Mouse (Mus musculus): ENCODE measurements around the gene Snrpb2. TPM values are rescaled to one million over a fixed set of nuclear protein-coding genes. Genes with fewer than 3 reads are reported as not detected.

Snrpb2 gene
- total and polyA plus RNA-seq, 2 experiments from 2014 or later = 38.6 to 59.2 TPM

GRCm38 (mm10) chr2:143093726-143094125 is 30.9 kb downstream of the Snrpb2 start:
- Histone ChIP-seq H3K9ac (no peak overlapping the region), H3K4me2 (ENCODE audit: low read depth) (no peak overlapping the region), H3K4me1 (ENCODE audit: insufficient read depth) (no peaks in the 10 kb centered on the region; the same call in 1 of the 2 replicates), H3K36me3 (ENCODE audit: insufficient read depth) (no peaks in the 10 kb centered on the region), H3K9me3 (ENCODE audit: low read length) (no peaks in the 10 kb centered on the region), H3K27ac (ENCODE audit: low read depth, low read length) (peak overlapping the region; percentile 37; the same call in 1 of the 2 replicates), H3K27me3 (ENCODE audit: insufficient read depth, low read length) (no peaks in the 10 kb centered on the region), H3K4me3 (ENCODE audit: low read depth, low read length) (no peak overlapping the region)
- 28% methylated on average over 6 of the region's 6 CpGs for WGBS
- ATAC-seq (peak; percentile 97), DNase-seq (peak; percentile 91)
- peak; percentile 88 for TF ChIP-seq CTCF (IDR thresholded peaks at IDR 0.05; ENCODE audit: low read depth)

- TF ChIP-seq CTCF (IDR thresholded peaks at IDR 0.05; ENCODE audit: low read depth) = no peak
- DNase-seq (peak; percentile 19), ATAC-seq (no peak)
- Histone ChIP-seq H3K4me1 (ENCODE audit: insufficient read depth) (no peaks in the 10 kb centered on the region; the same call in 1 of the 2 replicates), H3K9me3 (ENCODE audit: low read length) (no peaks in the 10 kb centered on the region), H3K36me3 (ENCODE audit: insufficient read depth) (no peaks in the 10 kb centered on the region), H3K4me2 (ENCODE audit: low read depth) (no peak overlapping the region), H3K27ac (ENCODE audit: low read depth, low read length) (no peak overlapping the region), H3K27me3 (ENCODE audit: insufficient read depth, low read length) (no peaks in the 10 kb centered on the region), H3K4me3 (ENCODE audit: low read depth, low read length) (no peak overlapping the region), H3K9ac (no peak overlapping the region)
- WGBS = 62% methylated on average over 6 of the region's 6 CpGs
Measured at GRCm38 (mm10) chr2:143094761-143095160, 31.9 kb downstream of the Snrpb2 start.

GRCm38 (mm10) chr2:143097170-143097569 is 34.3 kb downstream of the Snrpb2 start:
- Histone ChIP-seq H3K4me1 (ENCODE audit: insufficient read depth) (no peaks in the 10 kb centered on the region; the same call in 1 of the 2 replicates), H3K36me3 (ENCODE audit: insufficient read depth) (no peaks in the 10 kb centered on the region), H3K4me3 (ENCODE audit: low read depth, low read length) (no peak overlapping the region), H3K27ac (ENCODE audit: low read depth, low read length) (no peak overlapping the region), H3K9ac (no peak overlapping the region), H3K4me2 (ENCODE audit: low read depth) (no peak overlapping the region), H3K27me3 (ENCODE audit: insufficient read depth, low read length) (no peaks in the 10 kb centered on the region), H3K9me3 (ENCODE audit: low read length) (no peaks in the 10 kb centered on the region)
- DNase-seq (no peak), ATAC-seq (no peak)
- no peak for TF ChIP-seq CTCF (IDR thresholded peaks at IDR 0.05; ENCODE audit: low read depth)
- WGBS = 88% methylated on average over 1 of the region's 1 CpGs

GRCm38 (mm10) chr2:143113859-143114258 is 51.0 kb downstream of the Snrpb2 start:
- Histone ChIP-seq H3K9me3 (ENCODE audit: low read length) (no peaks in the 10 kb centered on the region), H3K36me3 (ENCODE audit: insufficient read depth) (no peaks in the 10 kb centered on the region), H3K4me2 (ENCODE audit: low read depth) (no peak overlapping the region), H3K4me3 (ENCODE audit: low read depth, low read length) (no peak overlapping the region), H3K27ac (ENCODE audit: low read depth, low read length) (no peak overlapping the region), H3K4me1 (ENCODE audit: insufficient read depth) (no peaks in the 10 kb centered on the region; the same call in 1 of the 2 replicates), H3K27me3 (ENCODE audit: insufficient read depth, low read length) (no peaks in the 10 kb centered on the region), H3K9ac (no peak overlapping the region)
- WGBS = 78% methylated on average over 1 of the region's 1 CpGs
- DNase-seq (peak; percentile 86), ATAC-seq (peak; percentile 65)
- TF ChIP-seq CTCF (IDR thresholded peaks at IDR 0.05; ENCODE audit: low read depth) = peak; percentile 75

- H3K4me1 ChIP-seq (ENCODE audit: insufficient read depth) = no peaks in the 10 kb centered on the region; the same call in 1 of the 2 replicates
- H3K27me3 ChIP-seq (ENCODE audit: insufficient read depth, low read length) = no peaks in the 10 kb centered on the region
- WGBS = 49% methylated on average over 4 of the region's 4 CpGs
- H3K4me2 ChIP-seq (ENCODE audit: low read depth) = no peak overlapping the region
- ATAC-seq (peak; percentile 42; the same call in 1 of the 2 replicates), DNase-seq (peak; percentile 60)
- TF ChIP-seq CTCF (IDR thresholded peaks at IDR 0.05; ENCODE audit: low read depth) = no peak
- no peaks in the 10 kb centered on the region for H3K9me3 ChIP-seq (ENCODE audit: low read length)
- no peak overlapping the region for H3K4me3 ChIP-seq (ENCODE audit: low read depth, low read length)
- no peaks in the 10 kb centered on the region for H3K36me3 ChIP-seq (ENCODE audit: insufficient read depth)
- H3K27ac ChIP-seq (ENCODE audit: low read depth, low read length) = no peak overlapping the region
- H3K9ac ChIP-seq = no peak overlapping the region
Measured at GRCm38 (mm10) chr2:143114716-143115115, 51.9 kb downstream of the Snrpb2 start.

- Histone ChIP-seq H3K27ac (ENCODE audit: low read depth, low read length) (no peak overlapping the region), H3K4me1 (ENCODE audit: insufficient read depth) (no peaks in the 10 kb centered on the region; the same call in 1 of the 2 replicates), H3K9ac (no peak overlapping the region), H3K36me3 (ENCODE audit: insufficient read depth) (no peaks in the 10 kb centered on the region), H3K9me3 (ENCODE audit: low read length) (no peaks in the 10 kb centered on the region), H3K4me3 (ENCODE audit: low read depth, low read length) (no peak overlapping the region), H3K4me2 (ENCODE audit: low read depth) (no peak overlapping the region), H3K27me3 (ENCODE audit: insufficient read depth, low read length) (no peaks in the 10 kb centered on the region)
- 0 out of 2 replicates have a peak, but pooled peaks have one; percentile 14 for ATAC-seq
- WGBS = 62% methylated on average over 3 of the region's 3 CpGs
- DNase-seq = peak; percentile 66
- TF ChIP-seq CTCF (IDR thresholded peaks at IDR 0.05; ENCODE audit: low read depth) = peak; percentile 61
Measured at GRCm38 (mm10) chr2:143117453-143117852, 54.6 kb downstream of the Snrpb2 start.

GRCm38 (mm10) chr2:143118221-143118620 is 55.4 kb downstream of the Snrpb2 start:
- no peak for DNase-seq
- Histone ChIP-seq H3K36me3 (ENCODE audit: insufficient read depth) (no peaks in the 10 kb centered on the region), H3K4me3 (ENCODE audit: low read depth, low read length) (no peak overlapping the region), H3K4me1 (ENCODE audit: insufficient read depth) (no peaks in the 10 kb centered on the region; the same call in 1 of the 2 replicates), H3K4me2 (ENCODE audit: low read depth) (no peak overlapping the region), H3K27me3 (ENCODE audit: insufficient read depth, low read length) (no peaks in the 10 kb centered on the region), H3K9ac (no peak overlapping the region), H3K9me3 (ENCODE audit: low read length) (no peaks in the 10 kb centered on the region), H3K27ac (ENCODE audit: low read depth, low read length) (no peak overlapping the region)
- no peak for TF ChIP-seq CTCF (IDR thresholded peaks at IDR 0.05; ENCODE audit: low read depth)
- 73% methylated on average over 7 of the region's 7 CpGs for WGBS
- ATAC-seq = no peak

Other genes starting within 250 kb of the Snrpb2 start
- gene Kif16b, start 161.5 kb upstream of the Snrpb2 start, total RNA-seq (2014; rRNA removed) = 7.2 and 9.9 TPM in 2 replicates
- gene Kif16b, start 161.5 kb upstream of the Snrpb2 start, polyA plus RNA-seq (2015; fragmentation: Nextera tagmentation; extraction: Ambion mirVana) = 1.3 and 2.7 TPM in 2 replicates
- gene Otor, start 15.4 kb downstream of the Snrpb2 start, total RNA-seq (2014; rRNA removed) = not detected in 2 replicates
- gene Otor, start 15.4 kb downstream of the Snrpb2 start, polyA plus RNA-seq (2015; fragmentation: Nextera tagmentation; extraction: Ambion mirVana) = 0.15 TPM in 1 of 2 replicates, not detected in the other